Mouse (Mus musculus) cerebellum, adult 2 months (tissue): Measurements from ENCODE around the gene Dok5.

Source experiments
- CTCF ChIP-seq: fragments of 200-500 bp; IDR thresholded peaks from 2 replicates; pipeline ENCODE4 v1.5.1; 2011; ENCODE audit warnings: low read depth, mild to moderate bottlenecking, control low read depth, low read length, moderate library complexity, borderline replicate concordance; ENCODE audit not compliant: insufficient read depth
- POLR2A ChIP-seq: fragments of 200-500 bp; IDR thresholded peaks from 2 replicates; pipeline ENCODE4 v1.6.1; 2011; ENCODE audit warnings: low read length, control low read depth, borderline replicate concordance; ENCODE audit not compliant: insufficient read depth

DNA sequence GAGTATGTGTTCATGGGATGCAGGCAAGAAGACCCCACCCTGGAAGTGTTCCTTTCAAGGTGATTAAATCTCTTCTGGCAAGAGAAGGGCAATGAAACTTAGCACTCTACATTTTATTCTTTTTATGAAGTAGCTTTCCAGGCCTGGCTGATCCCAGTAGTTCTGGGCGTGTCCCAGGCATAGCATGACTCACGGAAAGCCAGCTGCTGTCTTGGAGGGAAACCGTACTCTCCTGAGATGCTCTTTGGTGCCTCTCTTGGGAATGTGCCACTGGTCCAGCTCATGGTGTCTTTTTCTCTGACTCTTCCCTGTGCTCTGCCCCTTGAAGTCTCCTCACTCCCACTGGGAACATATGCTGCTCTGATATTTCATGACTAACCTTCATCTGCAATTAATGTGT is 33.1 kb downstream of the Dok5 start:
- no peak for TF ChIP-seq CTCF
- no peak for TF ChIP-seq POLR2A
